Mouse (Mus musculus) lung, adult 2 months (tissue): Measurements from ENCODE around the gene Klhl26.

Experiments used
- CTCF ChIP-seq: fragments of 200-500 bp; IDR thresholded peaks from 2 replicates; pipeline ENCODE4 v1.5.1; 2011; ENCODE audit warnings: mild to moderate bottlenecking, low read length, control low read depth; ENCODE audit not compliant: insufficient read depth
- POLR2A ChIP-seq: fragments of 200-500 bp; IDR thresholded peaks from 2 replicates; pipeline ENCODE4 v1.6.1; 2011; ENCODE audit warnings: low read depth, mild to moderate bottlenecking, control low read depth, low read length, borderline replicate concordance; ENCODE audit errors: extremely low read depth

GRCm38 (mm10) chr8:70417914-70418313 lies 58.9 kb downstream of the Klhl26 start:
- TF ChIP-seq CTCF (no peak), POLR2A (no peak)
